Mouse (Mus musculus) adipocyte (in vitro differentiated cells): Measurements from ENCODE around the gene Sipa1l1.

Experiments
- DNase-seq: peaks from one replicate; pipeline ENCODE4 v3.0.0-alpha.2; 2016; ENCODE audit warnings: low spot score

The Sipa1l1 gene

DNA sequence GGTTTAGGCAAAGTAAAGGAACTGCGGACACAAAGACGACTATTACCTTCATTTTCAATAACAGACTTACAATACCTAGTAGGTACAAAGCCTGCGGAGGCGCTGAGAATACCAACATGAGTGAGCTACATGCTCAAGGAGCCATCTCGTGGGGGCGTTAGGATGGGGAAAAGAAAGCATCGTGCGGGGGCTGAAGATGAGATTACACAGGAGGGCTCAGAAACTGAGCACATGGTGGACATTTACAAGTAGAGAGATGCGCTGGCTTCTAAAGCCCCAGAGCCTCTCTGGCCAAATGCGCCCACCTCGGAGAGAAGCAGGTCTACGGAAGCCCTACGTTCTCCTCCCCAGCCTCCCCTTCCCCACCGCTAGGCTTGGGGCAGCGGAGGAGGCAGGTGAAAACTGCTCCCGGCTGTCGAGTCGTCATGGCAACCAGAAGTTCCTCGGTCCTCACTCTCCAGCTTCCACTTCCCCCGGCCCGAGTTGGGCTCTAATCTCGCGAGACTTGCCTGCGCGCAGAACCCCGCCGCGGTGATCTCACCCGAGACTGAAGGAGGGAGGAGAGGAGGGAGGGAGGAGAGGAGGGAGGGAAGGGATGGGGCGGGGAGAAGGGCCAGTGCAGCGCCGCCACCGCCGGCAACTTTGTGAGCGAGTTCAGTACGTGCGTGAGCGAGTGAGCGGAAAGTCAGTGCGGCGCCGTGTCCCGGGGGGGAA lies at the start of gene Sipa1l1:
Gene Sipa1l1, plus strand, starts transcription at position 501 of the 714 bp plus-strand sequence.
- DNase-seq: peak; percentile 95

GRCm38 (mm10) chr12:82121947-82122346 lies 47.2 kb upstream of the Sipa1l1 start:
- DNase-seq: no peak

DNA sequence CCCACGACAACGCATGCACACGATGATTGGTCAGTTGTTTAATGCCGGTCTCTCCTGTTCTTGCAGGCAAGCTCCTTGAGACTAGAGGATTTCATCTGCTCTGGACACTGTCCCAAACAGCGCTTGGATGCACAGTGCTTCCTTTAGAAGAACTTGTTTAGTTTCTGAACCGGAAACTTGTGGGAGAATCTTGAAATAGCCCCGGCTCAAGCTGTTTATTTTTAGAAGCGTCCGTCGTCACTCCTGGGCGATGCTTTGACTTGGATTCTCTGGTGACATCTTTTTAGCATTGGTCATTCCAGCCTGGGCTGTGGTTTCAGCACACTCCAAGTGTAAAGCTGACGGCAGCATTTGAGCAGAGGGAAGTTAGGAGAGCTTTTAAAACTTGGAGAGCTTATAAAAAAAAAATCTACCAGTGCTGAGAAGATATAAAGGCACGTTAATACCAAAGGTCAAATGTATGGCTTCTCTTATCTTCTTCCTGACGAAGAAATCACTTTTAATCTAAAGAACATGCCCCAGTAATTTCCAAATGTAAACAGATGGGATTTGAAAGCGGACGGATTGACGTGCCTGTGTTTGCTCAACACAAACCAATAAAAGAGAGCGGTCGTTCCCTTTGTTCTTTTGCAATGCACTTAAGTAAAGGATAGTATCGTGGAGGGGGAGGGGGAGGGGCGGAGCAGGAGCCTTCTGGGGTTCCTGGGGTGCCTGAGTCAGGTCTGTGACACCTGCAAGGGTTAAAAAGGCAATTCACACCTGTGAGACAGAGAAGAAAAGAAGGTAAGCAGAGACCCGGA lies 46.5 kb upstream of the Sipa1l1 start:
- DNase-seq: peak; percentile 41

DNA sequence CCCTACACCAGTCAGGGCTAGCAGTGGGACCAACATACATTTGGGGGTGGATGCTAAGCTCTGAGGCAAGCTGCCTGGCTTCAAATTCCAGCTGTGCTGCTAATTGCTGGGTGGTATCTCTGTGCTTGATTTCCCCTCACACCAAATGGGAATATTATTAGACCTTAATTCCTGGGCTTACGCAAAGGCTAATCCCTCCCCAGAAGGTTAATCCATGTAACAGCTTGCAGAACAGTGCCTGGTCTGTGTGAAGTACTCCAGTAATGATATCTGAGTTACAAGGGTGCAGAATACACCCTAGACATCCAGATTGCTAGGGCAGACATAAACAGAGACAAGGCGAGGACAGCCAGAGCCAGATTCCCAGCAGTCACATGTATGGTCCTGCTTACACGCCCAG lies 42.3 kb upstream of the Sipa1l1 start:
- no peak for DNase-seq

GRCm38 (mm10) chr12:82139234-82140166 lies 29.6 kb upstream of the Sipa1l1 start:
- DNase-seq: peak; percentile 86

GRCm38 (mm10) chr12:82143371-82143770 lies 25.7 kb upstream of the Sipa1l1 start:
- DNase-seq: no peak

DNA sequence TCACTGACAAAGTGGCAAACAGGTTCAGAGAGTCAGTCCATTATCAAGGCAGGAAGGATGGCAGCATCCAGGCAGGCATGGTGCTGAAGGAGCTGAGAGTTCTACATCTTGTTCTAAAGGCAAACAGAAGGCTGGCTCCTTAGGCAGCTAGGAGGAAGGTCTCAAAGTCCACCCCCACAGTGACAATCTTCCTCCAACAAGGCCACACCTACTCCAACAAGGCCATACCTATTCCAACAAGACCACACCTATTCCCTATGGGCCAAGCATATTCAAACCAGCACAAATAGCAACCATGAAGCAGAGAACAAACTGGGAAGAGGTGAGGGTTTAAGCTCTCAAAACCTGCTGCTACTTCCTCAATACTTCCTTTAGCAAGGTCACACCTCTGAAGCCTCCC lies 23.9 kb upstream of the Sipa1l1 start:
- DNase-seq: no peak

DNA sequence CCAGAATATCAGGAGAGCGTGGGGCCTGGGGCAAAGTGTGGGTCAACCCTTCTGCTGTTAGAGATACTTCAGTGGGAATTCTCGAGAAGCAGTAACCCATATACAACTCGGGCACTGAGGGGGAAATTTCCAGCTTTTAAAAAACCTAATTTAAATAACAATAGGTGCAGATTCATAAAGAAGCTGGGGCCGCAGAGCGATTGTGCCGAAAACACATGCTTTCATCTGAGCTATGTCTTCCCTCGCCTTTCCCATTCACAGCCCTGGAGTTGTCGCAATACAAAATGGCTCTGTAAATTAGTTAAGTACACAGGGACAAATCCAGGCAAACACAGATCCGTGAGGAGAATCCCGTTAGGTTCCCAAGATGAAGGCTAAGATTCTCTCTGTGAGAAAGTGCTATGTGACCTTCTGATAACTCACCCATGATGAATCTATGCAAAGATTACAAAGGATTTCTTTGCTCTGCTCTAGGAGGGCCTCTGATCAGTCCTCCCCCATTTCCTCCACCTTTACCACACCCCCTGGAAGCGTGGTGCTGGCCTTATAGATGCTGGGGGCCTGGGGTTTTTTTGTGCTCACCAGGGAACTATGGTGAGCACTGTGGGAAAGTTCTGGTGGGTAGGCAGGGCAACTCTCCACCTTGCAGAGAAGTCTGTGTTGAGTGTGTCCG lies 22.0 kb upstream of the Sipa1l1 start:
- DNase-seq: no peak

- DNase-seq: no peak
Measured at GRCm38 (mm10) chr12:82148328-82148930, 20.7 kb upstream of the Sipa1l1 start.

DNA sequence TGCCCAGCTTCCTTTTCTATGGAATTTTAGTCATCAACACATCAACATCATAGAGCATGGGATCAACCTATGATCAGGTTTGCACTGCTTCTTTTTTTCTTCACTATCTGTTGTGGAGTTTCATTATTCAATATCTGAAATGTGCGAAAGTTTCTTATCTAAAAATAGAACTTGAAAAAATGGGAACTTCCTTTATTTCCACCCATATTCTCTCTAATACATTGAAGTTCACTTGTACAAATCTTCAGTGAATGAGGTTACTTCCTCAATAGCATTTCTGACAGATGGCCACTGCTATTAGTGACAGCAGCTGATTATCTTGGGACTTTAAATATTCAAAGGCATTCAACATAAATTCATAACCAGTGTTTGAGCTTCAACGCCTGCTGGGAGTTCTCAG lies 18.1 kb upstream of the Sipa1l1 start:
- DNase-seq: no peak

- no peak for DNase-seq
Measured at GRCm38 (mm10) chr12:82154527-82154926, 14.6 kb upstream of the Sipa1l1 start.

DNA sequence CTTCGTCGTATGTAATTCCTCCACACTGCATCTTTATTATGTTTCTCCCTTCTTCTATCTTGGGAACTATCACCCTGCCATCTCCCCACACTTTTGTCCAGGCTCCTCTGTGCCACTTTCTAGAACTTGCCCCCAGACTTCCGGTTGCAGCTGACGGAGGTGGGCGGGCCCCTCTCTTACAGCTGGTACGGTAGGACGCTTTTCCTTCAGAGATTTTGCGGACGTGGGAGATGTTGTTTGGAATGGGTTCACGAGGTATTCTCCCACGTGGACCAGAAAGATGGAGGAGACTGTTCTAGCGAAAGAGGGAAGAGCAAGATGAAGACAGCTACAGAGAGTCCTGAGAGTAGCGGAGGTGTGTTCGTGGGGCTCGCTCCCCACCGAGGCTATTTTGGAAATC lies 10.6 kb upstream of the Sipa1l1 start:
- DNase-seq: no peak

DNA sequence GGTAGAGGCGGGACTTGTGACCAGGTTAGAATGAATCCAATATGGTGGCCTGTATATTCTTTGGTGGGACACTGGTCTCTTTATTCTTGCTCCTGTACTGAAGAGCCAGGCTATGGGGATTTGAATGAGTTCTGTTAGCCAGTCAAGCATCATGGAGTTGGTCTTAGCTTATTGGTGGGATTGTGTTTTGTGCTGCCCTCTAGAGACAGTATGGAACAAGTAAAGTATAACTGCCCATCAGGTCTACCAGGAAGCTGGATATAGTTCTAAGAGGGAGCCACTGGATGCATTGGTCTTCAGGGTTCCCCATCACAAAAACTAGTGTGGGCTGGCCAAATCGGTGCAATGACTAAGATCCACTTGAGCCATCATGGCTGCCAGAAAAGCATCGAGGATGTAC lies 9.7 kb upstream of the Sipa1l1 start:
- no peak for DNase-seq

DNA sequence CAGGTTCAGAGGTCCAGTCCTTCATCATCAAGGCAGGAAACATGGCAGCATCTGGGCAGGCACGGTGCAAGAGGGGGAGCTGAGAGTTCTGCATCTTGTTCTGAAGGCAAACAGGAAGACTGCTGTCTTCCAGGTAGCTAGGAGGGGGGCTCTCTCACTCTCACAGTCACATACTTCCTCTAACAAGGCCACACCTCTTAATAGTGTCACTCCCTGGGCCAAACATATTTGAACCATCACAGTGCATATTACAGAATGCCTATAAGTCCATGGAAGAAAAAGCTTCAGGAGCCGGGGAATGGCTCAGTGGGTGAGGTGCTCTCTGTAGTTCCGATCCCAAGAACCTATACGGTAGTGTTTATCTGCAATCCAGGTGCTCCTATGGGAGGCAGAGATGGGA lies 3.5 kb upstream of the Sipa1l1 start:
- no peak for DNase-seq

- DNase-seq: no peak
Measured at GRCm38 (mm10) chr12:82166101-82166571, 3.0 kb upstream of the Sipa1l1 start.

GRCm38 (mm10) chr12:82169571-82170431 lies 681 bp downstream of the Sipa1l1 start:
- DNase-seq: peak; percentile 63

DNA sequence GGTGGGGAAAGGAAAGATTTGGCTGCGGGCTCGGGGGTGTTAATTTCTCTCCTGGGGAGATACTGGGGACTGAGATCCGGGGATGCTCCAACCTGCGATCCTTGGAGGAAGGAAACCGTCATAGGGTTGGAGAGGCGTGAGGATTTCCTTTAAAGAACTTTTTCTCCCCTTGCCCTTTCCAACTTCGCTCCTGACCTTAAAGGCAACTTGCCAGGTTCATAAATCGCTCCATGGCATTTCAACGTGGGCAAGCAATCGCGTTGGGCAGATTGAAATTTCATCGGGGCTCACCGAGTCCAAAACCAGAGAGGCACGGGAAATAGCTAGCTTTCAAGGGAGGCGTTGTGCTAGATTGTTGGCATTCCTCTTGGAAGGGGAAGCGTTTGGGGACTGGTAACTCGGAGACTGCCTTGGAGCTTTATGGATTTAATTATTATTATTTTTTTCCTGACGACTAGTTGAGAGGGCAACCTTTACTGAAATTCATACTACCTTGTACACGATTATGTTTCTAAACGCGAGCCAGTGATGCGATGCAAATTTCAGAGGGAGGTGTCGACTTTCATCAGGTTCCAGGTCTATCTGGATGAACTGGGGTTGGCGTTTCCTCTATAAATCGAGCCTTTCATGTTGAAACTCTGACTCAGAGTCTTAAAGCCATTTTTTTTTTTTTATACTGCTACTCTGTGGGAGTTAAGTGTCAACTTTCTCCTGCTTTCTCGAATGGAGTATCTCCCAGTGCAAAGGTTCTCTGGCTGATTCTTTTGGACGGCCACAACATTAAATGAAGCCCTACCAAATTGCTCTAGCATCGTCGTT lies 1.6 kb downstream of the Sipa1l1 start:
- DNase-seq: peak; percentile 73

DNA sequence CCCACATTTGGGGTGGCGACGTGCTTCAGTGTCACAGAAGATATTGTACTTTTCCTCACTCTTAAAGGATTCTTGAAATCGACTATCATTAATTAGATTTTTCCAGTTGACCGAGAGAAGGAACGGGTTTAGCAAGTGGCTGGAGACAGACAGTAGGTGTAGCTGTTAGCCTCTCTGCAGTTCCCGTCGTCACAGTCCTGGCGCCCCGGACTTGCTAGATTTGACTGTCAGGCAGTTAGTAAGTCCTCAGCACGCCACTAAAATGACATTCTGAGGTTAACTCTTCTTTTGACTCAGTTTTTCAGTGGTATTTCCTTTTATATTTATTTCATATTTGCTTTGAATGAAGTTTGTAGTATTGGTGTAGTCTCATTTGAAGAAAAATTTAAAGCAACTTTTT lies 2.5 kb downstream of the Sipa1l1 start:
- DNase-seq: peak; percentile 70

DNA sequence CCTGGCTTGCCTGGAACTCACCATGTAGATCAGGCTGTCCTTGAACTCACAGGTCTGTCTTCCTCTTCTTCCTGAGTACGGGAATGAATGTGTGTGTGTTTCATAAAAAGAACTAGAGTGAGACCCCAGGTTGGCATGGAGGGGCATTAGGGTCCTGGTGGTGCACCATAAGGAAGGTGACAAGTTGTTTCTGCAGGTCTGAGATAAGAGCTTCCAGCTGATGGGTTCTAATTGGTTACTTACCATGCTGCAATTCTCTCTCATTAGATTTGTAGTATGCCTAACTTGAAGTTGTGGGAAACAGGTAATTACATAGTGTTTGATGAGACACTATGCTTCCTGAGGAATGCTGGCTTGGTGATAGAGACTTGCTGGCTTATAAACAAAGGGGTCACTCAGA lies 4.5 kb downstream of the Sipa1l1 start:
- DNase-seq: no peak
